Mouse (Mus musculus) myocyte (in vitro differentiated cells): ENCODE measurements at regions not wholly inside any gene's neighbourhood (a gene's known extent, or its start where the extent isn't known, plus 50 kb on each side); places are given as distances from the start of the nearest gene placed in this dataset.

Source experiments
- H3K27me3 ChIP-seq: one replicate; pipeline ENCODE4 v1.6.1; 2011; ENCODE audit not compliant: control insufficient read depth, insufficient read depth, insufficient read length
- H3K36me3 ChIP-seq: one replicate; pipeline ENCODE4 v1.6.1; 2011; ENCODE audit not compliant: control insufficient read depth, insufficient read depth
- H3K4me2 ChIP-seq: one replicate; pipeline ENCODE4 v1.6.1; 2011; ENCODE audit warnings: low read depth, control low read depth
- H3K4me3 ChIP-seq: one replicate; pipeline ENCODE4 v1.5.1; 2011; ENCODE audit warnings: mild to moderate bottlenecking, control low read depth, moderate library complexity
- H3K79me2 ChIP-seq: one replicate; pipeline ENCODE4 v1.6.1; 2011; ENCODE audit not compliant: control insufficient read depth, insufficient read depth
- H3ac ChIP-seq: one replicate; pipeline ENCODE4 v1.6.1; 2011; ENCODE audit not compliant: control insufficient read depth, insufficient read length
- CEBPB ChIP-seq: IDR thresholded peaks from 2 replicates; pipeline ENCODE4 v1.6.1; 2011; ENCODE audit warnings: mild to moderate bottlenecking, moderate library complexity; ENCODE audit not compliant: poor library complexity, insufficient read depth, severe bottlenecking
- E2F4 ChIP-seq: IDR thresholded peaks from one replicate; pipeline ENCODE4 v1.6.1; 2011; ENCODE audit warnings: mild to moderate bottlenecking, control low read depth, moderate library complexity; ENCODE audit not compliant: insufficient read depth
- MAX ChIP-seq: IDR thresholded peaks from one replicate; pipeline ENCODE4 v1.6.1; 2011; ENCODE audit warnings: low read depth, mild to moderate bottlenecking, control low read depth
- MYOD1 ChIP-seq, 3 experiments: IDR thresholded peaks; one replicate each; pipeline ENCODE4 v1.6.1; 2011; ENCODE audit warnings: control low read depth in 2 of 3, low read depth in 2 of 3, mild to moderate bottlenecking in 2 of 3, moderate library complexity in 1 of 3; ENCODE audit not compliant: insufficient read length in 2 of 3, control insufficient read depth in 1 of 3
- MYOG ChIP-seq, 3 experiments: IDR thresholded peaks; one replicate each; pipeline ENCODE4 v1.6.1; 2011; ENCODE audit warnings: control low read depth in 2 of 3, low read depth in 2 of 3, mild to moderate bottlenecking in 2 of 3; ENCODE audit not compliant: insufficient read length in 2 of 3, control insufficient read depth in 1 of 3, insufficient read depth in 1 of 3
- POLR2A ChIP-seq: IDR thresholded peaks from one replicate; pipeline ENCODE4 v1.6.1; 2011; ENCODE audit warnings: low read depth, mild to moderate bottlenecking, control low read depth, moderate library complexity; ENCODE audit not compliant: insufficient read length
- POLR2AphosphoS2 ChIP-seq: IDR thresholded peaks from one replicate; pipeline ENCODE4 v1.6.1; 2011; ENCODE audit warnings: low read depth, control low read depth; ENCODE audit not compliant: insufficient read length
- REST ChIP-seq: IDR thresholded peaks from one replicate; pipeline ENCODE4 v1.6.1; 2011; ENCODE audit warnings: mild to moderate bottlenecking, control low read depth, moderate library complexity; ENCODE audit not compliant: insufficient read depth, insufficient read length
- SRF ChIP-seq: IDR thresholded peaks from one replicate; pipeline ENCODE4 v1.6.1; 2011; ENCODE audit warnings: low read depth; ENCODE audit not compliant: control insufficient read depth, insufficient read length
- TCF12 ChIP-seq: IDR thresholded peaks from one replicate; pipeline ENCODE4 v1.6.1; 2011; ENCODE audit warnings: mild to moderate bottlenecking, control low read depth; ENCODE audit not compliant: poor library complexity, insufficient read depth, severe bottlenecking
- TCF3 ChIP-seq: IDR thresholded peaks from one replicate; pipeline ENCODE4 v1.6.1; 2011; ENCODE audit warnings: low read depth, control low read depth; ENCODE audit not compliant: insufficient read length
- USF1 ChIP-seq: IDR thresholded peaks from one replicate; pipeline ENCODE4 v1.6.1; 2011; ENCODE audit warnings: low read depth, mild to moderate bottlenecking, control low read depth, moderate library complexity

DNA sequence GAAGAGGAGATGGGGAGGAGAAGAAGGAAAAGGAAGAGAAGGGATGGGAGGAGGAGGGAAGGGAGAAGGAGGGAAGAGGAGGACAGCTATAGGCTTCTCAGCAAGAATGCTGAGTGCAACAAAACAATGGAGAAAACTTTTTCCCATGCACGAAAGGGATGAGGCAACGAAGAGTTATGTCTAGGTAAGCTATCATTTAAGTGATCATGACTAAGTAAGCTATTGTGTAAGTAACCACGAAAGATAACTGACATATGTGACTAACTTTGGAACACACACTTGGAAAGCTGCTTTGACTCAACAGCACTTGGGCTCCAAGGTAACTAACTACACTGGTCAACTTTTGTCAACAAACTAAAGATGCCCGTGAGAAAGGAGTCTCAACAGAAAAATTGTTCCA, 50.9 kb upstream of the Fstl1 start:
- Histone ChIP-seq H3K27me3 (no peaks in the 10 kb centered on the region), H3ac (no peak overlapping the region)

GRCm38 (mm10) chr16:37715173-37715572, 60.9 kb upstream of the Ndufb4 start:
- H3K4me2 ChIP-seq, result no peak overlapping the region
- TF ChIP-seq MAX (no peak), POLR2AphosphoS2 (no peak), REST (no peak), CEBPB (no peak), USF1 (no peak), TCF3 (no peak)
- H3K36me3 ChIP-seq, result no peaks in the 10 kb centered on the region
- no peak overlapping the region for H3K4me3 ChIP-seq
- no peaks in the 10 kb centered on the region for H3K27me3 ChIP-seq
- H3ac ChIP-seq, result no peak overlapping the region
- H3K79me2 ChIP-seq, result no peaks in the 10 kb centered on the region

More for the DNA sequence above, 50.9 kb upstream of the Fstl1 start:
- Histone ChIP-seq H3K4me2 (no peak overlapping the region), H3K4me3 (no peak overlapping the region), H3K79me2 (no peaks in the 10 kb centered on the region), H3K36me3 (no peaks in the 10 kb centered on the region)
- no peak for TF ChIP-seq MAX
- TF ChIP-seq E2F4, result no peak
- no peak for TF ChIP-seq POLR2AphosphoS2
- 0 out of 2 replicates have a peak, but pooled peaks have one; percentile 41 for TF ChIP-seq CEBPB

DNA sequence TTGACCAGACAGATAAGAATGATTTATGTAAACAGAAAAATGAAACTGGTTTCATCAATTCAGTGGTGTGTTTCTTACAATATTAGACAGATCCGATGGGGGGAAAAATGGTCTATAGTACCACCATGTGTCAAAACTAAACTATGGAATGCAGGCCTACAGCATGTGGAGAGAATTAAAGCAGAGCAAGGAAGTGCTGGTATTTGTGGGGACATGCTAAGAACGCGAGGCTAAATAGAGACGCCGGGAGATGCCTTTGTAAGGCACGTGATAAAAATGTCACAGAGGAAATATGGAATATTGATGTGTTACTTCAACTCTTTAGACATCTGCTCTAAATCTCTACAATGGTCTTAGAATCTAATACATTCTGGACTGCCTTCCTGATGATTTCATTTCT, 60.0 kb upstream of the Ndufb4 start:
- TF ChIP-seq SRF, result no peak
- no peak for TF ChIP-seq CEBPB
- TF ChIP-seq TCF12, result no peak
- no peak for TF ChIP-seq MYOD1 (IDR thresholded peaks at IDR 0.05; ENCODE audit: control insufficient read depth in 1 of 3, insufficient read length in 2 of 3, low read depth in 2 of 3)
- no peak for TF ChIP-seq TCF3
- TF ChIP-seq MAX, result no peak
- TF ChIP-seq POLR2AphosphoS2, result no peak
- TF ChIP-seq E2F4, result no peak
- no peak for TF ChIP-seq POLR2A
- TF ChIP-seq REST, result no peak
- no peak for TF ChIP-seq MYOG (IDR thresholded peaks at IDR 0.05; ENCODE audit: control insufficient read depth in 1 of 3, insufficient read depth in 1 of 3, insufficient read length in 2 of 3, low read depth in 2 of 3)
- no peak for TF ChIP-seq USF1
- no peak overlapping the region for H3K4me3 ChIP-seq
- H3K27me3 ChIP-seq, result no peaks in the 10 kb centered on the region
- H3ac ChIP-seq, result no peak overlapping the region
- H3K79me2 ChIP-seq, result no peaks in the 10 kb centered on the region
- no peak overlapping the region for H3K4me2 ChIP-seq
- no peaks in the 10 kb centered on the region for H3K36me3 ChIP-seq

GRCm38 (mm10) chr16:37706242-37706923, 52.1 kb upstream of the Ndufb4 start:
- no peak for TF ChIP-seq MYOD1 (IDR thresholded peaks at IDR 0.05; ENCODE audit: control insufficient read depth in 1 of 3, insufficient read length in 2 of 3, low read depth in 2 of 3)
- TF ChIP-seq POLR2A, result no peak
- no peak for TF ChIP-seq MAX
- no peak for TF ChIP-seq REST
- no peak for TF ChIP-seq POLR2AphosphoS2
- no peak for TF ChIP-seq E2F4
- no peak for TF ChIP-seq SRF
- no peak for TF ChIP-seq CEBPB
- H3K79me2 ChIP-seq, result no peaks in the 10 kb centered on the region
- no peak overlapping the region for H3K4me3 ChIP-seq
- no peaks in the 10 kb centered on the region for H3K36me3 ChIP-seq
- no peak overlapping the region for H3ac ChIP-seq
- no peaks in the 10 kb centered on the region for H3K27me3 ChIP-seq
- no peak overlapping the region for H3K4me2 ChIP-seq

DNA sequence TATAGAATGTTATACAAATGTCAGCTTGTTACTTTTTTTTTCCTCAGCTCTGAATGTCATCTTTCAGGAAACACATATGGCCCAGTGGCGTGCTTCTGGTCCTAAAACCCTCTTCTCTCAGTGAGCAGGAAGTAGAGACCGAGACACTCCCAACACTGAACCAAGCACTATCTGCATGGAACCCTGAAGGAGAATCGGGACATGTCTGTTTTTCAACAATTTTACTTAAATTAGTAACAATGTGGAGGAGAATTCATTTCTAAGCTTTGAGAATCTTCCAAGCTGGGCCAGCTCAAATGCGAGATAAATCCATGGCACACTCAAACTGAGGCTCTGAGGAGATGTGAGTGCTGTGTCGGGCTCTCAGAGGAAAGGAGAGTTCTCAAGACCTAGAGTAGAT, 51.0 kb upstream of the Ndufb4 start:
- peak overlapping the region; percentile 2 for H3K4me2 ChIP-seq
- H3K27me3 ChIP-seq, result no peaks in the 10 kb centered on the region
- H3ac ChIP-seq, result no peak overlapping the region
- no peak for TF ChIP-seq MYOG (IDR thresholded peaks at IDR 0.05; ENCODE audit: control insufficient read depth in 1 of 3, insufficient read depth in 1 of 3, insufficient read length in 2 of 3, low read depth in 2 of 3)
- no peak for TF ChIP-seq CEBPB
- TF ChIP-seq MYOD1 (IDR thresholded peaks at IDR 0.05; ENCODE audit: control insufficient read depth in 1 of 3, insufficient read length in 2 of 3, low read depth in 2 of 3), result no peak
- no peak for TF ChIP-seq REST
- TF ChIP-seq SRF, result no peak
- no peak for TF ChIP-seq TCF3
- TF ChIP-seq TCF12, result no peak
- no peak for TF ChIP-seq USF1
- no peak for TF ChIP-seq E2F4
- no peak for TF ChIP-seq POLR2A
- no peak for TF ChIP-seq MAX
- TF ChIP-seq POLR2AphosphoS2, result no peak
- H3K4me3 ChIP-seq, result no peak overlapping the region
- no peaks in the 10 kb centered on the region for H3K79me2 ChIP-seq
- H3K36me3 ChIP-seq, result no peaks in the 10 kb centered on the region
